Mouse (Mus musculus) mature B cell (primary cell): ENCODE measurements around the gene Slc38a1.

Source experiments
- in situ Hi-C: fragments of 300-500 bp; cut with MboI; formaldehyde crosslinking; loops from 2 replicates; pipeline ENCODE4 v1.14.3; 2019

Slc38a1 gene

GRCm38 (mm10) chr15:96642436-96643405 is at the start of gene Slc38a1:
TSS of gene Slc38a1 (minus strand) at chr15:96642913.
- in situ Hi-C loops, result no loop called here

GRCm38 (mm10) chr15:96692401-96692800 is 49.7 kb upstream of the Slc38a1 start:
- in situ Hi-C loops, result no loop called here

GRCm38 (mm10) chr15:96691381-96691780 is 48.7 kb upstream of the Slc38a1 start:
- in situ Hi-C loops, result no loop called here

GRCm38 (mm10) chr15:96690829-96691228 is 48.1 kb upstream of the Slc38a1 start:
- in situ Hi-C loops, result no loop called here

- in situ Hi-C loops, result no loop called here
Measured at GRCm38 (mm10) chr15:96689919-96690318, 47.2 kb upstream of the Slc38a1 start.

- in situ Hi-C loops, result no loop called here
Measured at GRCm38 (mm10) chr15:96688784-96689318, 46.1 kb upstream of the Slc38a1 start.

- in situ Hi-C loops, result no loop called here
Measured at GRCm38 (mm10) chr15:96688036-96688435, 45.3 kb upstream of the Slc38a1 start.

GRCm38 (mm10) chr15:96687366-96687765 is 44.7 kb upstream of the Slc38a1 start:
- in situ Hi-C loops, result no loop called here

- in situ Hi-C loops, result no loop called here
Measured at GRCm38 (mm10) chr15:96686201-96687159, 43.8 kb upstream of the Slc38a1 start.

GRCm38 (mm10) chr15:96685273-96685672 is 42.6 kb upstream of the Slc38a1 start:
- in situ Hi-C loops, result no loop called here

GRCm38 (mm10) chr15:96684132-96684830 is 41.6 kb upstream of the Slc38a1 start:
- in situ Hi-C loops, result no loop called here

- in situ Hi-C loops, result no loop called here
Measured at GRCm38 (mm10) chr15:96678871-96679773, 36.4 kb upstream of the Slc38a1 start.

- in situ Hi-C loops, result no loop called here
Measured at GRCm38 (mm10) chr15:96676518-96676917, 33.8 kb upstream of the Slc38a1 start.

GRCm38 (mm10) chr15:96675744-96676143 is 33.0 kb upstream of the Slc38a1 start:
- in situ Hi-C loops, result no loop called here

- in situ Hi-C loops, result no loop called here
Measured at GRCm38 (mm10) chr15:96675055-96675454, 32.3 kb upstream of the Slc38a1 start.

GRCm38 (mm10) chr15:96674089-96674488 is 31.4 kb upstream of the Slc38a1 start:
- in situ Hi-C loops, result no loop called here

GRCm38 (mm10) chr15:96669721-96670120 is 27.0 kb upstream of the Slc38a1 start:
- in situ Hi-C loops, result no loop called here

GRCm38 (mm10) chr15:96666663-96667062 is 23.9 kb upstream of the Slc38a1 start:
- in situ Hi-C loops, result no loop called here

- in situ Hi-C loops, result no loop called here
Measured at GRCm38 (mm10) chr15:96665889-96666288, 23.2 kb upstream of the Slc38a1 start.

- in situ Hi-C loops, result loop anchor here (5.0 kb wide), 1 partner anchor 113 kb away; no protein-coding TSS in a partner anchor
Measured at GRCm38 (mm10) chr15:96660590-96661141, 18.0 kb upstream of the Slc38a1 start.
